8 mouse cellular contexts compared by ENCODE assay signal in genomic region chr7:141176173-141176572, GRCm38 (mm10). TPM values are rescaled to one million over a fixed set of nuclear protein-coding genes. Genes with fewer than 3 reads are reported as not detected.
DNase-seq lines count a peak whose midpoint lies in the region; ATAC-seq and TF ChIP-seq lines count a peak whose summit lies in the region.

No protein-coding gene starts in this region.

- H3K27ac ChIP-seq in heart, embryonic 10.5 days: no peak overlapping the region
- H3K27ac ChIP-seq in lung, postnatal 0 days (ENCODE audit: low read length): no peak overlapping the region

- no peaks in the 10 kb centered on the region for H3K36me3 ChIP-seq in heart, embryonic 10.5 days
- H3K36me3 ChIP-seq in lung, postnatal 0 days (ENCODE audit: insufficient read depth, low read length): no peaks in the 10 kb centered on the region

- peak; percentile 96 for TF ChIP-seq CTCF in lung, postnatal 0 days (IDR thresholded peaks at IDR 0.05)

- no peaks in the 10 kb centered on the region for H3K9me3 ChIP-seq in heart, embryonic 10.5 days
- no peaks in the 10 kb centered on the region for H3K9me3 ChIP-seq in lung, postnatal 0 days (ENCODE audit: low read length)

- peak; percentile 85 for DNase-seq in adrenal gland, adult 2 months
- DNase-seq in embryo, embryonic 11.5 days (ENCODE audit: low read depth, low spot score): peak; percentile 90
- DNase-seq in heart, embryonic 10.5 days (ENCODE audit: low spot score): peak; percentile 93
- DNase-seq in layer of hippocampus, adult 18-20 months (ENCODE audit: low spot score in 2 of 2): peak; percentile 67 to 95
- peak; percentile 93 for DNase-seq in lung, postnatal 0 days (ENCODE audit: low spot score)
- peak; percentile 94 for DNase-seq in retina, embryonic 14.5 days (ENCODE audit: low spot score)
- peak; percentile 93 for DNase-seq in thymus, postnatal 4 days

- H3K9ac ChIP-seq in lung, postnatal 0 days (replicated peaks; ENCODE audit: low read depth): no peak overlapping the region

- ATAC-seq in CD4-positive, CD25-positive, alpha-beta regulatory T cell, adult 4 months: peak; percentile 44
- no peak for ATAC-seq in lung, postnatal 0 days

- H3K27me3 ChIP-seq in heart, embryonic 10.5 days (ENCODE audit: insufficient read depth, poor library complexity, severe bottlenecking): peaks cover 13% of the 10 kb centered on the region; the same call in 1 of the 2 replicates
- H3K27me3 ChIP-seq in lung, postnatal 0 days (replicated peaks; ENCODE audit: insufficient read depth, low read length): no peaks in the 10 kb centered on the region

- H3K4me1 ChIP-seq in heart, embryonic 10.5 days: peaks cover 8% of the 10 kb centered on the region
- 0 out of 2 replicates have a peak, but pooled peaks cover 4% of the 10 kb centered on the region for H3K4me1 ChIP-seq in lung, postnatal 0 days (ENCODE audit: insufficient read depth, low read depth, low read length)

- no peak overlapping the region for H3K4me2 ChIP-seq in lung, postnatal 0 days (replicated peaks; ENCODE audit: low read depth, low read length)

- 5% methylated on average over 8 of the region's 8 CpGs for WGBS in heart, embryonic 10.5 days
- WGBS in lung, postnatal 0 days: 2% methylated on average over 8 of the region's 8 CpGs

- no peak for TF ChIP-seq EP300 in lung, postnatal 0 days (IDR thresholded peaks at IDR 0.05)

- no peak overlapping the region for H3K4me3 ChIP-seq in heart, embryonic 10.5 days
- no peak overlapping the region for H3K4me3 ChIP-seq in lung, postnatal 0 days (ENCODE audit: low read depth, low read length)

RNA-seq across cellular contexts. Expression of gene Rnh1, which starts 3.5 kb away (rescaled TPM):
- polyA plus RNA-seq in CD4-positive, CD25-positive, alpha-beta regulatory T cell, adult 4 months (2017; shearing (Covaris generic)): 100 to 1,000 TPM; 121 to 188 TPM
- total RNA-seq in adrenal gland, adult 2 months (2021): 100 to 1,000 TPM; 301 to 302 TPM
- polyA plus RNA-seq in adrenal gland, adult 2 months (2012; rRNA removed): 214 and 394 TPM in 2 replicates
- polyA plus RNA-seq in heart, embryonic 10.5 days (2016; fragmentation: Nextera tagmentation; extraction: Ambion mirVana): 103 and 105 TPM in 2 replicates
- total RNA-seq in layer of hippocampus, adult 18-20 months (2021): 10 to 100 TPM; 35.5 to 45.9 TPM
- polyA plus RNA-seq in lung, postnatal 0 days (2015; fragmentation: Nextera tagmentation; extraction: Ambion mirVana): 181 and 187 TPM in 2 replicates

RNA-seq across cellular contexts. Expression of gene Hras, which starts 17.6 kb away (rescaled TPM):
- 1 to 10 TPM; 3.8 to 4.3 TPM for polyA plus RNA-seq in CD4-positive, CD25-positive, alpha-beta regulatory T cell, adult 4 months (2017; shearing (Covaris generic))
- total RNA-seq in adrenal gland, adult 2 months (2021): 10 to 100 TPM; 65.5 to 99.1 TPM
- 41.8 and 47.1 TPM in 2 replicates for polyA plus RNA-seq in adrenal gland, adult 2 months (2012; rRNA removed)
- 89.6 and 92.6 TPM in 2 replicates for polyA plus RNA-seq in heart, embryonic 10.5 days (2016; fragmentation: Nextera tagmentation; extraction: Ambion mirVana)
- total RNA-seq in layer of hippocampus, adult 18-20 months (2021): 100 to 1,000 TPM; 201 TPM
- polyA plus RNA-seq in lung, postnatal 0 days (2015; fragmentation: Nextera tagmentation; extraction: Ambion mirVana): 121 and 126 TPM in 2 replicates

RNA-seq across cellular contexts. Expression of gene Lrrc56, which starts 17.8 kb away (rescaled TPM):
- 1 to 10 TPM; 2.2 to 4.5 TPM for polyA plus RNA-seq in CD4-positive, CD25-positive, alpha-beta regulatory T cell, adult 4 months (2017; shearing (Covaris generic))
- total RNA-seq in adrenal gland, adult 2 months (2021): 1 to 10 TPM; 6.3 to 8.0 TPM
- 8.0 and 8.7 TPM in 2 replicates for polyA plus RNA-seq in adrenal gland, adult 2 months (2012; rRNA removed)
- polyA plus RNA-seq in heart, embryonic 10.5 days (2016; fragmentation: Nextera tagmentation; extraction: Ambion mirVana): 3.3 and 6.7 TPM in 2 replicates
- 1 to 10 TPM; 4.3 to 4.5 TPM for total RNA-seq in layer of hippocampus, adult 18-20 months (2021)
- 6.8 and 7.4 TPM in 2 replicates for polyA plus RNA-seq in lung, postnatal 0 days (2015; fragmentation: Nextera tagmentation; extraction: Ambion mirVana)

RNA-seq across cellular contexts. Expression of gene Lmntd2, which starts 37.7 kb away (rescaled TPM):
- 1 to 10 TPM; 8.5 to 9.6 TPM for polyA plus RNA-seq in CD4-positive, CD25-positive, alpha-beta regulatory T cell, adult 4 months (2017; shearing (Covaris generic))
- under 1 TPM; 0.17 TPM for total RNA-seq in adrenal gland, adult 2 months (2021)
- polyA plus RNA-seq in adrenal gland, adult 2 months (2012; rRNA removed): 0.81 and 1.2 TPM in 2 replicates
- 1.4 and 2.1 TPM in 2 replicates for polyA plus RNA-seq in heart, embryonic 10.5 days (2016; fragmentation: Nextera tagmentation; extraction: Ambion mirVana)
- not detected for total RNA-seq in layer of hippocampus, adult 18-20 months (2021)
- 0.97 and 1.0 TPM in 2 replicates for polyA plus RNA-seq in lung, postnatal 0 days (2015; fragmentation: Nextera tagmentation; extraction: Ambion mirVana)

RNA-seq across cellular contexts. Expression of gene Rassf7, which starts 39.5 kb away (rescaled TPM):
- polyA plus RNA-seq in CD4-positive, CD25-positive, alpha-beta regulatory T cell, adult 4 months (2017; shearing (Covaris generic)): 10 to 100 TPM; 14.2 to 15.9 TPM
- total RNA-seq in adrenal gland, adult 2 months (2021): 1 to 10 TPM; 2.0 to 6.0 TPM
- 14.1 and 18.1 TPM in 2 replicates for polyA plus RNA-seq in adrenal gland, adult 2 months (2012; rRNA removed)
- polyA plus RNA-seq in heart, embryonic 10.5 days (2016; fragmentation: Nextera tagmentation; extraction: Ambion mirVana): 22.6 and 41.4 TPM in 2 replicates
- 1 to 10 TPM in 1 of 2 experiments, under 1 TPM in 1; 0.71 to 1.5 TPM for total RNA-seq in layer of hippocampus, adult 18-20 months (2021)
- polyA plus RNA-seq in lung, postnatal 0 days (2015; fragmentation: Nextera tagmentation; extraction: Ambion mirVana): 93.6 and 98.7 TPM in 2 replicates
